Mouse (Mus musculus): Measurements from ENCODE around the gene Uso1. TPM values are rescaled to one million over a fixed set of nuclear protein-coding genes. Genes with fewer than 3 reads are reported as not detected.

The Uso1 gene
- total RNA-seq (2014; rRNA removed; ENCODE audit: low replicate concordance) (10.8 and 12.1 TPM in 2 replicates), polyA plus RNA-seq (2015; fragmentation: Nextera tagmentation; extraction: Ambion mirVana) (24.9 and 25.5 TPM in 2 replicates)

DNA sequence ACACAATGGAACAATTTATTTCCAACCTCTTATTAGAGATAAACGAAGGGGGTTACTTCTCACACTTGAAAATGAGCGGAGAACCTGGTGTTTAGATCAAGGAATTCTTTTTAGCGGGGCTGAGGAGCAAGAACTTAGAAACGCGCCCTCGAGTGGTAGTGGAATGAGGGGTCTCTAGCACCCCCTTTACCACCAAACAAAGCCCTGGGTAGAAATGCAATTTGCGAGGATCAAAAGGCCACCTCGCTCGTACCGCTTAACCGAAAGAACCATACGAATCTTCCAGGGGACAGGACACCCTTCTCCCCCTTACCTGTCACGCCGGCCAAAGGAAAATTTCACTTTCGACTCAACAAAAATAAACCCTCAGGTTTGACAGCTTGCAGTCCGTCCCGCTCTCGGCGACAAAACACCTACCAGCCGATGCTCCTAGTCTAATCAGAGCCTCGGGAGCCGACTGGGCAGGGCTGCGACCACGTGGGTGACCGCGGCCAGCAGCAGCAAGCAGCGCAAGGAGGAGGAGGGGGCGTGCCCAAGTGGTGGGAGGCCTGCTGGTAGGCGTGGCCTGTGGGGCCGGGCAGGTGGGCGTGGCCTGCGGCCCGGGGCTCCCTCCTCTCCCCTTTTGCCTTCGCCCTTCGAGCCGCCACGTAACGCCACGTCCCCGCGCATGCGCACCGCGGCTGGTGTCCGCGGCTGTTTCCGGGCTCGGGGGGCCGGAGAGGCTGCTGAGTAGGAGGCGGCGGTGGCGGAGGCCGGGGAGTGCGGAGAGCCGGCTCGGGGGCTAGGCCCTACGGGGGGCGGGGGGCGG is at the start of gene Uso1:
Uso1 (plus strand) TSS at position 700 of the 808 bp plus-strand sequence.
- ATAC-seq (ENCODE audit: insufficient read depth, low read depth) = peak; percentile 96
- 1% methylated on average over 50 of the region's 59 CpGs for WGBS

DNA sequence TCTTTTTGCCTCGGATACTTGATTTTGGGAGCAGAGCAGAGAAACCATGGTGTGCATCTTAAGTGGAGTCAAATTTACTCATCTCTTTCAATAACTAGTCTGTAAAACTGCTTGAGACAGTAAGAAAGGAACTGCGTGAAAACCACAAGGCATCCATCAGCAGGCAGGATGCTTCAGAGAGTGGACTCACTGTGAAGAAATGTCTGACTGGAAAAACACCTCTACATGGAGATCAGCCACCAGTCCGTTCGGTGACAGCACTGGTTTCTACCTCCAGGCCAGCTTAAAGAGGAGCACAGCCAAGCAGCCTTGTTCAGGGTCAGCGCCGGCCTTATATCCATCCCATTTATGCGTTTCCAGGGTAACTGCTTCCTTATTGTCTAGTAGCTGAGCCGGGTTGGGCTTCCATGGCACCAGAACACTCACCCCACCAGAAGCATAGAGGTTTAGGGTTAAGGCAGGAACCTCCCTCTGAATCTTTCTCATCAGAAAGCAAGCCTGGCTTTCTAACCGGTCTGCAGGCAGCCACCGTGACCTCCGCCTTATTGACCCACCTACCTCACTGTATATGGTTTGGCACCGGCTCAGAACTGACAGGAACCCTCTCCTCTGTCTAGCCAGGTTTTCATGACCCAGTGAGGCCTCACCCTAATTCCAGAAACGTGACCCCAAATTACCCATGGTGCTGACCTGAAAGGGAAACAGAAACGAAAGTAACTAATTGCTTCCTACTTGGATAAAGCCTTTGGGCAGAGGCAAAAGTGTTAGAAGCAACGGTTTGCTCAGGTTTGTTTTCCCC is 44.3 kb upstream of the Uso1 start:
- H3K4me2 ChIP-seq (ENCODE audit: low read depth, low read length) = no peak overlapping the region
- no peak overlapping the region for H3K4me3 ChIP-seq (ENCODE audit: low read depth, low read length)
- no peak overlapping the region for H3K9ac ChIP-seq (replicated peaks; ENCODE audit: low read depth, low read length)
- H3K4me1 ChIP-seq (ENCODE audit: control insufficient read depth, insufficient read depth) = 0 out of 2 replicates have a peak, but pooled peaks cover 2% of the 10 kb centered on the region
- WGBS = 64% methylated on average over 15 of the region's 15 CpGs
- no peak for DNase-seq (ENCODE audit: low spot score)
- no peaks in the 10 kb centered on the region for H3K36me3 ChIP-seq (replicated peaks; ENCODE audit: control insufficient read depth, insufficient read depth, low read length)
- ATAC-seq (ENCODE audit: insufficient read depth, low read depth) = no peak
- TF ChIP-seq EP300 (IDR thresholded peaks at IDR 0.05; ENCODE audit: low read depth) (no peak), CTCF (IDR thresholded peaks at IDR 0.05; ENCODE audit: low read depth) (no peak)
- no peaks in the 10 kb centered on the region for H3K27me3 ChIP-seq (ENCODE audit: control insufficient read depth, insufficient read depth, low read length)
- H3K27ac ChIP-seq (ENCODE audit: low read depth) = no peak overlapping the region
- H3K9me3 ChIP-seq (replicated peaks; ENCODE audit: control insufficient read depth, low read length) = no peaks in the 10 kb centered on the region

More for the DNA sequence above, at the start of gene Uso1:
- no peaks in the 10 kb centered on the region for H3K27me3 ChIP-seq (ENCODE audit: control insufficient read depth, insufficient read depth, low read length)
- no peak for TF ChIP-seq EP300 (IDR thresholded peaks at IDR 0.05; ENCODE audit: low read depth)
- no peak for TF ChIP-seq CTCF (IDR thresholded peaks at IDR 0.05; ENCODE audit: low read depth)
- H3K4me2 ChIP-seq (ENCODE audit: low read depth, low read length) = peak within 1 kb of the TSS; percentile 81
- H3K36me3 ChIP-seq (replicated peaks; ENCODE audit: control insufficient read depth, insufficient read depth, low read length) = no peaks in the 10 kb centered on the region
- peak within 1 kb of the TSS; percentile 81 for H3K4me3 ChIP-seq (ENCODE audit: low read depth, low read length)
- H3K27ac ChIP-seq (ENCODE audit: low read depth) = peak within 1 kb of the TSS; percentile 86
- DNase-seq (ENCODE audit: low spot score) = peak; percentile 99
- H3K4me1 ChIP-seq (ENCODE audit: control insufficient read depth, insufficient read depth) = peaks cover 25% of the 10 kb centered on the region
- H3K9me3 ChIP-seq (replicated peaks; ENCODE audit: control insufficient read depth, low read length) = no peaks in the 10 kb centered on the region
- H3K9ac ChIP-seq (replicated peaks; ENCODE audit: low read depth, low read length) = peak within 1 kb of the TSS; percentile 83

DNA sequence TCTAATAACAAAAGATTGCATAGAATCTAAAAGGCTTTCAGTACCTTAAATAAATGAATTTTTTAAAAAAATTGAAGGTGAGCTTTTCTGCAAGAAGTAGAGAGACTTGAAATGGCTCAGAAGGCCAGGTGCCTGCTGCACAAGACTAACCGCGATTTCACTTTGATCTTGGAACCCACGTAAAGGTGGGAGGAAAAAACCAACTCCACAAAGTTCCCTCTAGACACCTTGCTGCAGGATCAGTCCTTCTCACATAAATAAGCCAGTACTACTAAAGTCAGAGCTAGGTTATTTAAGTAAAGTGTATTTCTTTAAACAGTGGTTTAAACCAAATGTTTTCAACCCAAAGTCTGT is 43.7 kb upstream of the Uso1 start:
- 82% methylated on average over 3 of the region's 3 CpGs for WGBS
- TF ChIP-seq CTCF (IDR thresholded peaks at IDR 0.05; ENCODE audit: low read depth) (no peak), EP300 (IDR thresholded peaks at IDR 0.05; ENCODE audit: low read depth) (no peak)
- no peaks in the 10 kb centered on the region for H3K27me3 ChIP-seq (ENCODE audit: control insufficient read depth, insufficient read depth, low read length)
- no peak overlapping the region for H3K27ac ChIP-seq (ENCODE audit: low read depth)
- no peaks in the 10 kb centered on the region for H3K36me3 ChIP-seq (replicated peaks; ENCODE audit: control insufficient read depth, insufficient read depth, low read length)
- no peak overlapping the region for H3K4me2 ChIP-seq (ENCODE audit: low read depth, low read length)
- DNase-seq (ENCODE audit: low spot score) (no peak), ATAC-seq (ENCODE audit: insufficient read depth, low read depth) (no peak)
- no peaks in the 10 kb centered on the region for H3K9me3 ChIP-seq (replicated peaks; ENCODE audit: control insufficient read depth, low read length)
- H3K4me1 ChIP-seq (ENCODE audit: control insufficient read depth, insufficient read depth) = 0 out of 2 replicates have a peak, but pooled peaks cover 2% of the 10 kb centered on the region
- H3K4me3 ChIP-seq (ENCODE audit: low read depth, low read length) = no peak overlapping the region
- no peak overlapping the region for H3K9ac ChIP-seq (replicated peaks; ENCODE audit: low read depth, low read length)

DNA sequence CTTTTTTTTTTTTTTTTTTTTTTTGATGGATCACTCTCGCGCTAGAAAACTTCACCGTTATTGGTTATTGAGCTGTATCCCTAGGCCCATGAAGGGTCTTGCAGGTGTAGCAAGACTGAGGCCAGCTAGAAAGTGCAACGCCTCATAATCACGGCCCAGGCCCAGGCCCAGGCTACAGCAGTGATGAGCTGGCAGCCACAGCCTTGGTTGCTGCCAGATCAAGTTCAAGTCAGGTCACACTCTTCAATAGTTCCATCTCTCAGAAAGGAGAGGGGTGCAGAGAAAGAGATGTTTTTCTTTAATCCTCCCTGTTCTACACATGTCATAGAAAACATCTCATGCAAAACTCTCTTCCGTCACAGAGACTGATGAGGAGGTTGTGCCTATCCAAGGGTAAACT is 41.0 kb upstream of the Uso1 start:
- Histone ChIP-seq H3K4me3 (ENCODE audit: low read depth, low read length) (no peak overlapping the region), H3K4me2 (ENCODE audit: low read depth, low read length) (no peak overlapping the region), H3K27me3 (ENCODE audit: control insufficient read depth, insufficient read depth, low read length) (no peaks in the 10 kb centered on the region), H3K9me3 (replicated peaks; ENCODE audit: control insufficient read depth, low read length) (no peaks in the 10 kb centered on the region), H3K36me3 (replicated peaks; ENCODE audit: control insufficient read depth, insufficient read depth, low read length) (no peaks in the 10 kb centered on the region), H3K27ac (ENCODE audit: low read depth) (no peak overlapping the region), H3K4me1 (ENCODE audit: control insufficient read depth, insufficient read depth) (0 out of 2 replicates have a peak, but pooled peaks cover 2% of the 10 kb centered on the region), H3K9ac (replicated peaks; ENCODE audit: low read depth, low read length) (no peak overlapping the region)
- TF ChIP-seq EP300 (IDR thresholded peaks at IDR 0.05; ENCODE audit: low read depth) (no peak), CTCF (IDR thresholded peaks at IDR 0.05; ENCODE audit: low read depth) (no peak)
- ATAC-seq (ENCODE audit: insufficient read depth, low read depth) (no peak), DNase-seq (ENCODE audit: low spot score) (no peak)
- WGBS = 78% methylated on average over 6 of the region's 6 CpGs

DNA sequence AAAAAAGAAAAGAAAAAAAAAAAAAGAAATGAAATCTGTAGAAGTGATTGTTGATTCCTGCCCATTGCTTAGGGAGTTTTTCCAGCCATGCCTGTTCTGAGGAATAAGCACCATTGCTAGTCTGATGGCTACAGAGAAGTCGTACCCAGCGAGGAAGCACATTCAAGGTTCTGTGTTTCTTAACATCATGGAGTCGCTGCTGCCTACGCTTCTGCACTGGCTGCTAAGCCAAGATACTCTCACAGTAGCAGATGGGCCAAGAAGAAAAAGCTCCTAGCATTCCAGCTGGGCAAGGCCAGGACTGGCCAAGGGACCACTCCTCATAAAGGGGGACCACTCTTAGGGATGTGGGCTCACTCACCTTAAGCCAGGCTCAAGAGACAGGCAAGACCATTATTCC is 40.0 kb upstream of the Uso1 start:
- Histone ChIP-seq H3K4me3 (ENCODE audit: low read depth, low read length) (no peak overlapping the region), H3K27ac (ENCODE audit: low read depth) (no peak overlapping the region), H3K36me3 (replicated peaks; ENCODE audit: control insufficient read depth, insufficient read depth, low read length) (no peaks in the 10 kb centered on the region), H3K9ac (replicated peaks; ENCODE audit: low read depth, low read length) (no peak overlapping the region), H3K4me2 (ENCODE audit: low read depth, low read length) (no peak overlapping the region), H3K9me3 (replicated peaks; ENCODE audit: control insufficient read depth, low read length) (no peaks in the 10 kb centered on the region), H3K4me1 (ENCODE audit: control insufficient read depth, insufficient read depth) (0 out of 2 replicates have a peak, but pooled peaks cover 2% of the 10 kb centered on the region), H3K27me3 (ENCODE audit: control insufficient read depth, insufficient read depth, low read length) (no peaks in the 10 kb centered on the region)
- ATAC-seq (ENCODE audit: insufficient read depth, low read depth) = no peak
- WGBS = 86% methylated on average over 4 of the region's 4 CpGs
- DNase-seq (ENCODE audit: low spot score) = no peak
- TF ChIP-seq CTCF (IDR thresholded peaks at IDR 0.05; ENCODE audit: low read depth) = no peak
- TF ChIP-seq EP300 (IDR thresholded peaks at IDR 0.05; ENCODE audit: low read depth) = no peak
